Mouse (Mus musculus) spleen, adult 2 months (tissue): ENCODE results near the gene Hectd4.

Source experiments
- CTCF ChIP-seq: fragments of 200-500 bp; IDR thresholded peaks from 2 replicates; pipeline ENCODE4 v1.5.1; 2011; ENCODE audit warnings: mild to moderate bottlenecking, inconsistent platforms; ENCODE audit not compliant: insufficient read depth, insufficient read length, insufficient replicate concordance; ENCODE audit errors: extremely low read depth
- POLR2A ChIP-seq: fragments of 200-500 bp; IDR thresholded peaks from 2 replicates; pipeline ENCODE4 v1.6.1; 2011; ENCODE audit warnings: low read depth, low read length, inconsistent platforms

- TF ChIP-seq POLR2A: no peak
- no peak for TF ChIP-seq CTCF
Observed at GRCm38 (mm10) chr5:121197337-121197736, 22.7 kb upstream of the Hectd4 start.
